In the genomic region with DNA sequence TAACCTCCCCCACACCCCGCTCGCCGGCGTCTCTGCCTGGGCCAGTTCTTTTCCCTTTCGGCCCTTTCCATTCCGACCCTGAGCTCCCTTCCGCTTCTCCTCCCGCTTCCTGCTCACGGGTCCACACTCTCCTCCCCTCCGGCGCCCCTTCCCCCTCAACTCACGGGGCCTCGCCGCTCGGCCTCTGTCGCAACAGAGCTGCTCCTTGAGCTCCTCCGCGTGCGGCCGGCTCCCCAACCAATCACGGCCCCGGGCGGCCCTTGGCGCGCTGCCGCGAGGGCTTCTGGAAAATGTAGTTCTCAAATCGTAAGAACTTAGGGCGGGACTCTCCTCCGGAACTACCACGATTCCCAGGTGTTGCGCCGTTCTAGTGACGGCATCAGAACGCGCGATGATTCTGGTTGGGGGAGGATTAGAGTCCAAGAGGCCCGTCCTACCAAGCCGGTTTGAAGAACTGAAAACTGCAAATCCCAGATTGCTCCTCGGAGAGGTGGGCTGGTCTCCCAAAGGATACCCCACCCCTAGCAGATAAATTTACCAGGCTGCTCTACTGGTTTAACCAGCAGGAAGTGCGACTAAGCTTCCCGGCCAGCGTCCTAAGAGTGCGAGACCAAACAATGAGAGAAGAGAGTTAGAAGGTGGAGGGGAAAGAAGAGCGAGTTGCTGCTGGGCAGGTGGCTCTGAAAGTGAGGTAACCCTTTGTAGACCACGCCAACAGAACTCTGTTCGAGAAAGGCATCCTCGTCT, we compare ENCODE assay signal across 8 mouse cellular contexts. TPM values are rescaled to one million over a fixed set of nuclear protein-coding genes. Genes with fewer than 3 reads are reported as not detected.
DNase-seq lines count a peak whose midpoint lies in the region; ATAC-seq lines count a peak whose summit lies in the region.

TSS of gene Abcf2 (minus strand) at position 285 of the 747 bp plus-strand sequence.

- ATAC-seq in intestine, embryonic 14.5 days (replicated peaks; ENCODE audit: low FRiP score, low TSS enrichment, low read depth), result peak; percentile 98

- peaks cover 11% of the 10 kb centered on the region for H3K4me1 ChIP-seq in intestine, embryonic 14.5 days (replicated peaks; ENCODE audit: control insufficient read depth, insufficient read depth, low read length)

- DNase-seq in adrenal gland, adult 18-20 months (ENCODE audit: low spot score in 2 of 2), result peak; percentile 99 to 100
- peak; percentile 100 for DNase-seq in embryo, embryonic 11 days
- DNase-seq in gastrocnemius, postnatal 25 days, result peak; percentile 100
- peak; percentile 100 for DNase-seq in intestine, embryonic 14.5 days (ENCODE audit: low spot score)
- peak; percentile 100 for DNase-seq in left cerebral cortex, postnatal 14 days (ENCODE audit: low spot score in 2 of 2)
- DNase-seq in mesoderm, embryonic 11.5 days (ENCODE audit: low read depth, low spot score), result peak; percentile 100
- DNase-seq in right cerebral cortex, postnatal 36 days (ENCODE audit: low spot score in 2 of 2), result peak; percentile 100
- DNase-seq in yolk sac, embryonic 10.5 days (ENCODE audit: low spot score), result peak; percentile 100

- H3K9ac ChIP-seq in intestine, embryonic 14.5 days (ENCODE audit: low read length), result peak within 1 kb of the TSS; percentile 72

- H3K27ac ChIP-seq in intestine, embryonic 14.5 days (ENCODE audit: low read depth), result peak within 1 kb of the TSS; percentile 75

- H3K36me3 ChIP-seq in intestine, embryonic 14.5 days (ENCODE audit: control insufficient read depth, insufficient read depth, low read length), result peaks cover 30% of the 10 kb centered on the region

- H3K4me3 ChIP-seq in intestine, embryonic 14.5 days (ENCODE audit: low read depth, low read length), result peak within 1 kb of the TSS; percentile 61

- H3K9me3 ChIP-seq in intestine, embryonic 14.5 days (ENCODE audit: control insufficient read depth, low read length), result no peaks in the 10 kb centered on the region

- intact Hi-C loops in left cerebral cortex, postnatal 14 days (cut with DNase I), result no loop called here

- under 1% methylated on average over 48 of the region's 48 CpGs for WGBS in intestine, embryonic 14.5 days

- H3K4me2 ChIP-seq in intestine, embryonic 14.5 days (ENCODE audit: low read length), result peak within 1 kb of the TSS; percentile 76

- no peaks in the 10 kb centered on the region for H3K27me3 ChIP-seq in intestine, embryonic 14.5 days (replicated peaks; ENCODE audit: control insufficient read depth, insufficient read depth, low read length)

RNA-seq across cellular contexts. Expression of gene Abcf2, which starts in this region (rescaled TPM):
- 10 to 100 TPM; 62.8 to 81.3 TPM for total RNA-seq in adrenal gland, adult 18-20 months (2021)
- total RNA-seq in gastrocnemius, postnatal 25 days (2021), result 10 to 100 TPM; 88.0 to 97.0 TPM
- polyA plus RNA-seq in intestine, embryonic 14.5 days (2014; fragmentation: Nextera tagmentation; extraction: Ambion mirVana), result 97.6 and 98.4 TPM in 2 replicates
- 10 to 100 TPM; 62.0 to 64.8 TPM for total RNA-seq in left cerebral cortex, postnatal 14 days (2021)

Comparison
In these comparisons a context has a peak if more than half of its experiments do, and no peak if none do; other contexts are left out.
1. Peak in every context shown above with its lines: DNase-seq, ATAC-seq, H3K4me3 ChIP-seq and H3K27ac ChIP-seq.